Mouse (Mus musculus) kidney, adult 2 months (tissue): ENCODE results near the gene Fkbp4.

ENCODE experiments used
- CTCF ChIP-seq: fragments of 200-500 bp; conservative IDR thresholded peaks from 2 replicates; pipeline ENCODE4 v1.5.1; 2011; ENCODE audit warnings: low read depth, mild to moderate bottlenecking, control low read depth, low read length, moderate library complexity, mixed read lengths; ENCODE audit not compliant: insufficient read depth, insufficient read length
- POLR2A ChIP-seq: fragments of 200-500 bp; IDR thresholded peaks from one replicate; pipeline ENCODE4 v1.6.1; 2011; ENCODE audit warnings: low read depth, low read length, control low read depth

GRCm38 (mm10) chr6:128404708-128405107 is 33.8 kb downstream of the Fkbp4 start:
- TF ChIP-seq POLR2A (no peak), CTCF (no peak)
